ENCODE assay signal across 8 mouse cellular contexts in genomic region chr4:43630671-43631045, GRCm38 (mm10). TPM values are rescaled to one million over a fixed set of nuclear protein-coding genes. Genes with fewer than 3 reads are reported as not detected.
DNase-seq lines count a peak whose midpoint lies in the region; ATAC-seq and TF ChIP-seq lines count a peak whose summit lies in the region.

No protein-coding gene starts in this region.

- 23% methylated on average over 5 of the region's 5 CpGs for WGBS in kidney, embryonic 16.5 days
- WGBS in embryonic facial prominence, embryonic 14.5 days: 25% methylated on average over 5 of the region's 5 CpGs
- 35% methylated on average over 5 of the region's 5 CpGs for WGBS in intestine, postnatal 0 days
- 11% methylated on average over 5 of the region's 5 CpGs for WGBS in neural tube, embryonic 14.5 days

- H3K9ac ChIP-seq in kidney, embryonic 16.5 days (replicated peaks; ENCODE audit: low read length): no peak overlapping the region
- peak overlapping the region; percentile 95; the same call in 1 of the 2 replicates for H3K9ac ChIP-seq in embryonic facial prominence, embryonic 14.5 days (ENCODE audit: low read depth, low read length)
- no peak overlapping the region for H3K9ac ChIP-seq in intestine, postnatal 0 days (ENCODE audit: low read depth, low read length)
- no peak overlapping the region for H3K9ac ChIP-seq in neural tube, embryonic 14.5 days (replicated peaks; ENCODE audit: low read depth, low read length)

- peaks cover 9% of the 10 kb centered on the region for H3K9me3 ChIP-seq in kidney, embryonic 16.5 days (ENCODE audit: low read length)
- H3K9me3 ChIP-seq in embryonic facial prominence, embryonic 14.5 days (ENCODE audit: control insufficient read depth, low read length): peaks cover 10% of the 10 kb centered on the region
- peaks cover 2% of the 10 kb centered on the region; the same call in 1 of the 2 replicates for H3K9me3 ChIP-seq in intestine, postnatal 0 days (ENCODE audit: control insufficient read depth)
- H3K9me3 ChIP-seq in neural tube, embryonic 14.5 days (ENCODE audit: control insufficient read depth, low read length): no peaks in the 10 kb centered on the region

- H3K4me2 ChIP-seq in kidney, embryonic 16.5 days (replicated peaks; ENCODE audit: low read depth, low read length): peak overlapping the region; percentile 91
- H3K4me2 ChIP-seq in embryonic facial prominence, embryonic 14.5 days (ENCODE audit: low read depth, low read length): peak overlapping the region; percentile 89
- H3K4me2 ChIP-seq in intestine, postnatal 0 days (replicated peaks; ENCODE audit: low read depth): peak overlapping the region; percentile 82; the same call in 1 of the 2 replicates
- H3K4me2 ChIP-seq in neural tube, embryonic 14.5 days (ENCODE audit: low read depth, low read length): peak overlapping the region; percentile 93

- H3K4me3 ChIP-seq in kidney, embryonic 16.5 days (ENCODE audit: low read length): peak overlapping the region; percentile 67
- peak overlapping the region; percentile 73 for H3K4me3 ChIP-seq in embryonic facial prominence, embryonic 14.5 days (ENCODE audit: low read depth, low read length)
- H3K4me3 ChIP-seq in intestine, postnatal 0 days (ENCODE audit: low read depth, low read length): no peak overlapping the region
- H3K4me3 ChIP-seq in neural tube, embryonic 14.5 days (ENCODE audit: low read depth, low read length): peak overlapping the region; percentile 53; the same call in 1 of the 2 replicates

- no peak for TF ChIP-seq CTCF in intestine, postnatal 0 days (IDR thresholded peaks at IDR 0.05; ENCODE audit: low read depth)

- H3K27ac ChIP-seq in kidney, embryonic 16.5 days (ENCODE audit: low read length): peak overlapping the region; percentile 4; the same call in 1 of the 2 replicates
- H3K27ac ChIP-seq in embryonic facial prominence, embryonic 14.5 days (replicated peaks; ENCODE audit: low read depth, low read length): peak overlapping the region; percentile 87
- no peak overlapping the region for H3K27ac ChIP-seq in intestine, postnatal 0 days (ENCODE audit: low read depth, low read length)
- peak overlapping the region; percentile 88 for H3K27ac ChIP-seq in neural tube, embryonic 14.5 days (ENCODE audit: low read depth, low read length)

- H3K4me1 ChIP-seq in kidney, embryonic 16.5 days (ENCODE audit: insufficient read depth, low read length): peaks cover 22% of the 10 kb centered on the region
- peaks cover 31% of the 10 kb centered on the region for H3K4me1 ChIP-seq in embryonic facial prominence, embryonic 14.5 days (ENCODE audit: control insufficient read depth, insufficient read depth, low read length)
- no peaks in the 10 kb centered on the region for H3K4me1 ChIP-seq in intestine, postnatal 0 days (replicated peaks; ENCODE audit: control insufficient read depth, insufficient read depth, low read length)
- H3K4me1 ChIP-seq in neural tube, embryonic 14.5 days (ENCODE audit: control insufficient read depth, insufficient read depth, low read length): peaks cover 29% of the 10 kb centered on the region

- no peak for DNase-seq in kidney, postnatal 14 days
- no peak for DNase-seq in embryonic facial prominence, embryonic 14.5 days (ENCODE audit: low spot score)
- no peak for DNase-seq in adrenal gland, adult 18-20 months (ENCODE audit: low spot score in 2 of 2)
- no peak for DNase-seq in lung, adult 18-20 months

- ATAC-seq in kidney, embryonic 16.5 days (ENCODE audit: low FRiP score, low TSS enrichment): no peak
- 0 out of 2 replicates have a peak, but pooled peaks have one; percentile 3 for ATAC-seq in embryonic facial prominence, embryonic 14.5 days (ENCODE audit: low read depth)
- no peak for ATAC-seq in intestine, postnatal 0 days
- peak; percentile 15; the same call in 1 of the 2 replicates for ATAC-seq in neural tube, embryonic 14.5 days (ENCODE audit: low read depth)
- ATAC-seq in granulocyte monocyte progenitor cell, adult 5-6 weeks (replicated peaks; ENCODE audit: poor library complexity, severe bottlenecking): no peak

- no peaks in the 10 kb centered on the region for H3K36me3 ChIP-seq in kidney, embryonic 16.5 days (ENCODE audit: insufficient read depth, low read length)
- no peaks in the 10 kb centered on the region for H3K36me3 ChIP-seq in embryonic facial prominence, embryonic 14.5 days (ENCODE audit: control insufficient read depth, insufficient read depth, low read length)
- no peaks in the 10 kb centered on the region for H3K36me3 ChIP-seq in intestine, postnatal 0 days (ENCODE audit: control insufficient read depth, insufficient read depth)
- no peaks in the 10 kb centered on the region for H3K36me3 ChIP-seq in neural tube, embryonic 14.5 days (ENCODE audit: control insufficient read depth, insufficient read depth, low read length)

- H3K27me3 ChIP-seq in kidney, embryonic 16.5 days (ENCODE audit: insufficient read depth, low read length): no peaks in the 10 kb centered on the region
- H3K27me3 ChIP-seq in embryonic facial prominence, embryonic 14.5 days (replicated peaks; ENCODE audit: control insufficient read depth, insufficient read depth, low read length): no peaks in the 10 kb centered on the region
- peaks cover 16% of the 10 kb centered on the region; the same call in 1 of the 2 replicates for H3K27me3 ChIP-seq in intestine, postnatal 0 days (replicated peaks; ENCODE audit: control insufficient read depth, insufficient read depth, low read length)
- H3K27me3 ChIP-seq in neural tube, embryonic 14.5 days (ENCODE audit: control insufficient read depth, insufficient read depth, low read length): no peaks in the 10 kb centered on the region

RNA-seq across cellular contexts. Expression of gene Npr2, which starts 1.1 kb away (rescaled TPM):
- 9.1 and 9.5 TPM in 2 replicates for polyA plus RNA-seq in kidney, embryonic 16.5 days (2015; fragmentation: Nextera tagmentation; extraction: Ambion mirVana)
- 23.0 and 24.6 TPM in 2 replicates for polyA plus RNA-seq in embryonic facial prominence, embryonic 14.5 days (2014; fragmentation: Nextera tagmentation; extraction: Ambion mirVana)
- 3.5 and 4.1 TPM in 2 replicates for polyA plus RNA-seq in intestine, postnatal 0 days (2015; fragmentation: Nextera tagmentation; extraction: Ambion mirVana)
- 15.9 and 19.2 TPM in 2 replicates for polyA plus RNA-seq in neural tube, embryonic 14.5 days (2014; fragmentation: Nextera tagmentation; extraction: Ambion mirVana)
- total RNA-seq in adrenal gland, adult 18-20 months (2021): 10 to 100 TPM; 24.9 to 42.4 TPM
- total RNA-seq in granulocyte monocyte progenitor cell, adult 5-6 weeks (2014; fragmentation: Nextera tagmentation): 0.64 TPM in 1 of 2 replicates, not detected in the other
- total RNA-seq in granulocyte monocyte progenitor cell, adult 5-6 weeks (2017): 0.31 and 0.56 TPM in 2 replicates

RNA-seq across cellular contexts. Expression of gene Spag8, which starts 22.7 kb away (rescaled TPM):
- polyA plus RNA-seq in kidney, embryonic 16.5 days (2015; fragmentation: Nextera tagmentation; extraction: Ambion mirVana): 1.4 TPM in 2 replicates
- 1.5 and 4.0 TPM in 2 replicates for polyA plus RNA-seq in embryonic facial prominence, embryonic 14.5 days (2014; fragmentation: Nextera tagmentation; extraction: Ambion mirVana)
- polyA plus RNA-seq in intestine, postnatal 0 days (2015; fragmentation: Nextera tagmentation; extraction: Ambion mirVana): 0.08 and 0.22 TPM in 2 replicates
- 2.4 and 4.6 TPM in 2 replicates for polyA plus RNA-seq in neural tube, embryonic 14.5 days (2014; fragmentation: Nextera tagmentation; extraction: Ambion mirVana)
- total RNA-seq in adrenal gland, adult 18-20 months (2021): under 1 TPM; 0.53 to 0.54 TPM
- 1.3 TPM in 1 of 2 replicates, not detected in the other for total RNA-seq in granulocyte monocyte progenitor cell, adult 5-6 weeks (2014; fragmentation: Nextera tagmentation)
- not detected in 2 replicates for total RNA-seq in granulocyte monocyte progenitor cell, adult 5-6 weeks (2017)

RNA-seq across cellular contexts. Expression of gene Hint2, which starts 25.6 kb away (rescaled TPM):
- polyA plus RNA-seq in kidney, embryonic 16.5 days (2015; fragmentation: Nextera tagmentation; extraction: Ambion mirVana): 125 and 134 TPM in 2 replicates
- polyA plus RNA-seq in embryonic facial prominence, embryonic 14.5 days (2014; fragmentation: Nextera tagmentation; extraction: Ambion mirVana): 80.2 and 86.2 TPM in 2 replicates
- 270 and 305 TPM in 2 replicates for polyA plus RNA-seq in intestine, postnatal 0 days (2015; fragmentation: Nextera tagmentation; extraction: Ambion mirVana)
- 67.1 and 73.9 TPM in 2 replicates for polyA plus RNA-seq in neural tube, embryonic 14.5 days (2014; fragmentation: Nextera tagmentation; extraction: Ambion mirVana)
- 100 to 1,000 TPM in 1 of 2 experiments, 10 to 100 TPM in 1; 79.2 to 121 TPM for total RNA-seq in adrenal gland, adult 18-20 months (2021)
- 58.6 and 78.3 TPM in 2 replicates for total RNA-seq in granulocyte monocyte progenitor cell, adult 5-6 weeks (2014; fragmentation: Nextera tagmentation)
- 55.1 and 63.3 TPM in 2 replicates for total RNA-seq in granulocyte monocyte progenitor cell, adult 5-6 weeks (2017)

RNA-seq across cellular contexts. Expression of gene Tmem8b, which starts 38.1 kb away (rescaled TPM):
- polyA plus RNA-seq in kidney, embryonic 16.5 days (2015; fragmentation: Nextera tagmentation; extraction: Ambion mirVana): 2.8 and 4.7 TPM in 2 replicates
- polyA plus RNA-seq in embryonic facial prominence, embryonic 14.5 days (2014; fragmentation: Nextera tagmentation; extraction: Ambion mirVana): 2.7 and 3.4 TPM in 2 replicates
- polyA plus RNA-seq in intestine, postnatal 0 days (2015; fragmentation: Nextera tagmentation; extraction: Ambion mirVana): 1.6 and 1.9 TPM in 2 replicates
- polyA plus RNA-seq in neural tube, embryonic 14.5 days (2014; fragmentation: Nextera tagmentation; extraction: Ambion mirVana): 11.4 and 13.3 TPM in 2 replicates
- 1 to 10 TPM; 5.2 to 7.5 TPM for total RNA-seq in adrenal gland, adult 18-20 months (2021)
- 1.9 and 4.9 TPM in 2 replicates for total RNA-seq in granulocyte monocyte progenitor cell, adult 5-6 weeks (2014; fragmentation: Nextera tagmentation)
- total RNA-seq in granulocyte monocyte progenitor cell, adult 5-6 weeks (2017): 0.46 and 0.52 TPM in 2 replicates

RNA-seq across cellular contexts. Expression of gene Fam221b, which starts 38.3 kb away (rescaled TPM):
- polyA plus RNA-seq in kidney, embryonic 16.5 days (2015; fragmentation: Nextera tagmentation; extraction: Ambion mirVana): 1.6 and 3.2 TPM in 2 replicates
- polyA plus RNA-seq in embryonic facial prominence, embryonic 14.5 days (2014; fragmentation: Nextera tagmentation; extraction: Ambion mirVana): 3.9 and 4.3 TPM in 2 replicates
- polyA plus RNA-seq in intestine, postnatal 0 days (2015; fragmentation: Nextera tagmentation; extraction: Ambion mirVana): 6.0 and 6.7 TPM in 2 replicates
- polyA plus RNA-seq in neural tube, embryonic 14.5 days (2014; fragmentation: Nextera tagmentation; extraction: Ambion mirVana): 1.6 and 1.7 TPM in 2 replicates
- total RNA-seq in adrenal gland, adult 18-20 months (2021): under 1 TPM; 0.19 to 0.40 TPM
- not detected in 2 replicates for total RNA-seq in granulocyte monocyte progenitor cell, adult 5-6 weeks (2014; fragmentation: Nextera tagmentation)
- total RNA-seq in granulocyte monocyte progenitor cell, adult 5-6 weeks (2017): 0.34 and 0.36 TPM in 2 replicates

Comparison
In these comparisons a context has a peak if more than half of its experiments do, and no peak if none do; other contexts are left out.
1. ATAC-seq: peak in embryonic facial prominence, embryonic 14.5 days (single experiment) and neural tube, embryonic 14.5 days (single experiment); none in kidney, embryonic 16.5 days (single experiment), intestine, postnatal 0 days (single experiment) and granulocyte monocyte progenitor cell, adult 5-6 weeks (single experiment).
2. Peak in every context shown above with its lines, with median percentiles within 50 percentile points of each other: H3K4me2 ChIP-seq.